Mouse (Mus musculus): ENCODE measurements around the gene Pla1a.

DNA sequence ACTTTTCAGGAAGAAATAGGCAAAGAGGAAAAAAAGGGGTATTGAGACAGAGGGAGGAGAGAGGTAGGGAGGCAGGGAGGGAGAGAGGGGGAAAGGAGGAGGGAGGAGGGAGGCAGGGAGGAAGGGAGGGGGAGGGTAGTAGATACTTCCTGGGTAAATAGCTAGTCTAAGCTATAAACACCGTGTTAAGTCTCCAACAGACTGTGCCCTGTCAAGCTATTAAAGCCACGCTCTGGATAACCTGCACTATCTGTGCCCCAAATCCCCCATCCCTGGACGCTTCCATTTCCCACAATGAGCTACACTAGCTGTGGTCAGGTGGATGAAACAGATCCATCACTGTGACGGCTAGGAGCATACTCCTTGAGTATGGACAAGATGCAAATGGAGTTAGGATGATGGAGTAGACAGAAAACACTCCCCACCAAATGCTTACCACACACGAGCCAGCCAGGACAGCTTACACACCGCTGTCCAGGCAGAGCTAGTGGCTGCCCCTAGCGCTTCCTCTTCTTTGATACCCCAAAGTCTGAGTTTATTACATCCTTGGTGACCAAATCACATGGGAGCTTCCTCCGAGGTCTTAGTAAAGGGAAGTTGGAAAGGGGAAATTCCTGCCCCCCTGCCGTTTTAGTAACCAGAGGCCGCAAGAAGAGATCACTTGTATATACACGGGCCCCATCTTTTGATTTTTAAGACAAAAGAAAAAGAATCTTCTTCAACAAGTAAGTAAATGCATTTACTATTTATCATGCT lies 24.0 kb upstream of the Pla1a start:
- no peak for TF ChIP-seq CTCF (IDR thresholded peaks at IDR 0.05; ENCODE audit: low read depth)
- TF ChIP-seq EP300 (IDR thresholded peaks at IDR 0.05; ENCODE audit: low read depth): no peak
